In genomic region chr6:50080431-50080830, GRCm38 (mm10) we compare ENCODE assay signal across 12 mouse cellular contexts. TPM values are rescaled to one million over a fixed set of nuclear protein-coding genes. Genes with fewer than 3 reads are reported as not detected.
DNase-seq lines count a peak whose midpoint lies in the region; ATAC-seq and TF ChIP-seq lines count a peak whose summit lies in the region.
"Had no signal": no experiment of that assay in that cellular context is flagged by ENCODE, and none has a peak within 500 bp of the region (broad histone marks: within the 10 kb centered on the region; RNA-seq: fewer than 3 reads in every experiment).

No protein-coding gene starts in this region.

- DNase-seq in cerebellum, postnatal 14 days = peak; percentile 3 to 9
- DNase-seq in kidney, adult 9 months = peak; percentile 37
- no peak for DNase-seq in kidney, postnatal 4 days
- peak; percentile 13 for DNase-seq in brain, embryonic 14.5 days (ENCODE audit: low read depth)
- peak; percentile 60 for DNase-seq in lung, postnatal 14 days
- no peak for DNase-seq in left cerebral cortex, postnatal 36 days (ENCODE audit: low spot score in 2 of 2)
- DNase-seq in thymus, postnatal 10 days (ENCODE audit: low spot score in 2 of 2) = no peak
- DNase-seq: cerebellum, adult 11-12 months; gastrocnemius, postnatal 36 days; thymus, postnatal 25 days had no signal

- ATAC-seq in cerebellum, adult (ENCODE audit: insufficient number of reproducible peaks, low FRiP score, low TSS enrichment) = no peak
- ATAC-seq: Patski had no signal

- intact Hi-C loops in left cerebral cortex, postnatal 36 days (cut with DNase I) = no loop called here

- no peak for TF ChIP-seq POLR2A in brain, embryonic 14.5 days (IDR thresholded peaks at IDR 0.05; ENCODE audit: borderline replicate concordance, extremely low read depth, insufficient read depth, insufficient read length, poor library complexity, severe bottlenecking)

- TF ChIP-seq CTCF in brain, embryonic 14.5 days (IDR thresholded peaks at IDR 0.05; ENCODE audit: borderline replicate concordance, extremely low read depth, insufficient read depth, insufficient read length) = no peak

RNA-seq across cellular contexts. Expression of gene Mpp6, which starts 29.6 kb away (rescaled TPM):
- 19.5 and 22.0 TPM in 2 replicates for polyA plus RNA-seq in brain, embryonic 14.5 days (2012; rRNA removed)
- total RNA-seq in left cerebral cortex, postnatal 36 days (2021) = 10 to 100 TPM; 79.2 to 88.2 TPM

Comparison
In these comparisons a context has a peak if more than half of its experiments do, and no peak if none do; other contexts are left out.
1. DNase-seq: peak in cerebellum, postnatal 14 days (2 of 2), kidney, adult 9 months (single experiment), brain, embryonic 14.5 days (single experiment) and lung, postnatal 14 days (single experiment); none in kidney, postnatal 4 days (0 of 2), left cerebral cortex, postnatal 36 days (0 of 2) and thymus, postnatal 10 days (0 of 2).